Mouse (Mus musculus) CH12.LX (cell line): ENCODE results near the gene Olfr71.
A peak's percentile ranks its signal among the peaks of the same experiment; 100 is the strongest.

Experiments used
- CTCF ChIP-seq, 2 experiments: IDR thresholded peaks in 1 of 2; conservative IDR thresholded peaks in 1 of 2; 2 replicates each; pipeline ENCODE4 v1.5.1; 2011 to 2012; ENCODE audit warnings: low read depth in 2 of 2, low read length in 2 of 2, improper control_type of control experiment in 1 of 2, inconsistent platforms in 1 of 2, mild to moderate bottlenecking in 1 of 2, moderate library complexity in 1 of 2
- E2F4 ChIP-seq: IDR thresholded peaks from 2 replicates; pipeline ENCODE4 v1.6.1; 2011; ENCODE audit warnings: low read depth, low read length, improper control_type of control experiment; ENCODE audit not compliant: insufficient replicate concordance
- POLR2A ChIP-seq: IDR thresholded peaks from 2 replicates; pipeline ENCODE4 v1.6.1; 2011; ENCODE audit warnings: low read depth, mild to moderate bottlenecking, improper control_type of control experiment, low read length
- UBTF ChIP-seq: IDR thresholded peaks from 2 replicates; pipeline ENCODE4 v1.6.1; 2012; ENCODE audit warnings: low read depth, mild to moderate bottlenecking, inconsistent platforms, low read length, improper control_type of control experiment, moderate library complexity

DNA sequence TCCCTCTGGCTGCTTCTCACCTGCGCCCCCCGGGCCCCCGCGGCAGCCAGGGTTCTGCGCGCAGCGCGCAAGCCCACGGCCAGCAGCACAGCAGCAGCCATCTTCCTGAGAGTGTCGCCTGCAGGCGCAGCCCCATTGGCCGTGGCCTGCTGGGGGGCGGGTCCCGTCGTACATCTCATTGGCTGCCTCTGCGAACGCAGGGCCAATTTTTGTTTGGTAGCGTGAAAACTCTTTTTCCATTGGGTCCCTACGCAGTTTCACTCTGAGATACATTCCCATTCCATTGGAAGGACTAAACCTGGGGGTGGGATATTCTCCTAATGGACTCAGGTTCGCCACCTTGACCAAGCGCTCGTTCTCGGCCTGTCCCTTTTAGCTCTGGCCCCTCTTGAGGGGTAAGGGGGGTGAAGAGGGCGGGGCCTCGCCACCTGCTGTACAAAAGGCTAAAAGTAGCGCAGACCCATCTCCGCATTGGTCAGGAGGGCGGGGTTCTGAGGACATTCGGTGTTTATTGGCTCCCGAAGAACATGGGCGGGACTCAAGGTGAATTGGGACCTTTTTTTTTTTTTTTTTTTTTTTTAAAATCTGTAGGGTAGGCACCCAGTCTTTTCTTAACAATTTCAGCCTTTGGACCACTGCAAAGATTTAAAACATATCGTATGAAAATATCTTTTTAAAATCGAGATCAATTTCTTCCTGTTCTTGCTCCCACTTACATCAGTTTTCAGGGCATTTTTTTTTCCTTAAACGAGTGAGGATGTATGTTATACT lies 53.5 kb downstream of the Olfr71 start, which contains the start of gene Hint2:
- TF ChIP-seq E2F4: no peak
- TF ChIP-seq CTCF (conservative IDR thresholded peaks at IDR 0.05 in 1 of 2, IDR thresholded peaks at IDR 0.05 in 1 of 2; ENCODE audit: low read depth in 2 of 2, low read length in 2 of 2): no peak
- TF ChIP-seq POLR2A: peak; percentile 82
- no peak for TF ChIP-seq UBTF
